Mouse (Mus musculus): ENCODE results near the gene Galr2. TPM values are rescaled to one million over a fixed set of nuclear protein-coding genes. Genes with fewer than 3 reads are reported as not detected.
A peak's percentile ranks its signal among the peaks of the same experiment; 100 is the strongest.
"Not testable (repeated sequence)": the region's sequence is repeated elsewhere in the genome, so short reads cannot be mapped to it uniquely, and the experiment has no call there.

Gene Galr2
- total RNA-seq, 2 experiments from 2014 or later = not detected

DNA sequence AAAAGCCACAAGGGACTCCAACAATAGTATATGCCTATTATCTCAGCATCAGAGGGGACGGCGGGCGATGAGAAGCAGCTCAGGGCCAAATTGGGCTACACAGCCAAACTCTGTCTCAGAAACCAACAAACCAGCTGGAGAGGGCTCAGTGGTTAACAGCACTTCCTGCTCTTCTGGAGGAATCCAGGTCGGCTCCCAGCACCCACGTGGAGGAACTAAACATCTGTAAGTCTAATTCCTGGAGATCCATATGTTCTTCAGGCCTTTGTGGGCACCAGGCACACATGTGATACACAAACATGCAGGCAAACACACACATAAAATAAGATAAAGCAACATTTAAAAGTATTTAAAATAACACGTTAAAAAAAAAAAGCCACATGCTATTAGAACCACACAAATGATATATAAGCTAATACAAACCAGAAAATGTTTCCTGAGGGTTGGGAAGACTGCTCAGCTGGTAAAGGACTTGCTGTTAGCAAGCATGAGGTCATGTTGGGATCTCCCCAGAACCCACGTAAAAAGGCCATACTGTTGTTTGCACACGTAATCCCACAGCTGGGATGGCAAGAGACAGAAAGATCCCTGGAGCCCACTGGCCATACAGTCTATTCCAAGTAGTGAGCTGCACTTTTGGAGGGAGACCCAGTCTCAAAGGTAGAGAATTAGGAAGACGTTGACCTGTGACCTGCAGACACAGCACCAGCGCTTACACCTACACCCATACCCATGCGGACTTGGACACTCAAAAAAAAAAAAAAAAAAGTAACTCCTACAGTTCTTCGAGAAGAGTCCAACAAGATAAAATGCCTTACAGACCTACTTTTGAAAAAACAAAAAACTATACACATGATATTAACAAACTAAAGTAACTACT, 7.9 kb upstream of the Galr2 start:
- DNase-seq = no peak

DNA sequence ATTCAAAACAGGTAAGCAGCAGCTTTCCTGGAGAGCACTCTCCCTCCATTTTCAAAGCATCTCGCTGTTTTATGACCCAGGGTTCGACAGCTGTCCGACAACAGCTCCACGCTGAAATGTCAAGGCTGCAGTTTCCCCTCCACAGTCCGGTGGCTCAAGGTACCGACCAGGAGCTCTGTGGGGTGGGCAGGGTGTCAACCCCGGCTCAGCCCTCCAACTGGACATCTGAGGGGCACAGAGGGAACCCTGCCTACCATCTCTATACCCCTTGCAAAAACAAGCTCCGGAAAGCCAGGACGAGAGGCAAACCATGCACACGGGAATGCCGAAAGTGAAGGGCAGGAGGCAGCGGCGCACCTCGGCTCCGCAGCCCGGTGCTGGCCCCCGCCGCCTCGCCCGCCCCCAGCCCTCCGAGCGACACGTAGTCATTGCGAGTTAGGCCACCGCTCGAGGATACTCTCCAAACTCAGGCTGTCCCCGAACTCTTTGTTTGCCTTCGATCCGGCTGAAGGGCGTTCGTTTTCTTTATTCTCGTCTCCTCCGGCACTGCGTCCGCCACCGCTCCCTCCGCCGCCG, 7.2 kb upstream of the Galr2 start:
- DNase-seq = no peak

DNA sequence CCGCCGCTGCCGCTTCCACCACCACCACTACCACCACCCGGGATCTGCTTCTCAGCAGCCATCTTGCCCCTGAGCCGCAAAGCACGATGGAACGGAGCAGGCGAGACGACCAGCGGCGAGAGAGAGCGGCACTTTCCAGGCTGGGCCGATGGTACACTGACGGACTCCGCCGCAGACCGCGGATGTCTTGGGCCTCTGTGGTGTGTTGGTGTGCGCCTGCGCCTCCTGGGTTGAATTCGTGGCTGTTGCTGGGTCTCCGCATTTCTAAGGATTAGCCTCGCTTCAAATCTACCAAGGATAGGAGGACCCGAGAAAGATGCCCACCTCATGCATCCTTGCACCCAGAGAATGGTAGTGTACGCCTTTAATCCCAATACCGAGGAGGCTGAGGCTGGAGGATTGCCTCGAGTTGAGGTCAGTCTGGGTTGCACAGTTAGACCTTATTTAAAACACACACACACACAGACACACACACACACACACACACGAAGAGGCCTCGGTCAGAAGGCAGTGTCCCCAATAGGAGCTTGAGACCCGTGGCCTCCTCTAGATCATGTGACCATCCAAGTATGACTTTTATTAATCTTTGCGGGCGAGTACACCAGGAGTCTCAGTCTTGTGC, 6.6 kb upstream of the Galr2 start, which contains the start of gene Srp68:
Gene Srp68 (minus strand): TSS at position 173 of the 622 bp plus-strand sequence.
- DNase-seq = peak; percentile 94 to 96

DNA sequence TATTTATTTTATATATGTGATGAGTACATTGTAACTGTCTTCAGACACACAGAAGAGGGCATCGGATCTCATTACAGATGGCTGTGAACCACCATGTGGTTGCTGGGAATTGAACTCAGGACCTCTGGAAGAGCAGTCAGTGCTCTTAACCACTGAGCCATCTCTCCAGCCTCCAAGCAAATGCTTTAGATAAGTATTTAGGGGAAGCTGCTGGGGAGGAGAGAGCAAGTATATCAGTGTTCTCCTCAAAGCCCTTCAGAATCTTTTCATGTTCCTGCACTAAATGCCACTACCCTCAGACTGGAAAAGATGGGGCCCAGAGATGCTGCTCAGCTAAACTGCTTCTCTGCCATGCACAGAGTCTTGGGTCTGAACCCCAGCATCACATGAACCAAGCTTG, 3.6 kb upstream of the Galr2 start:
- not testable (repeated sequence) for DNase-seq

DNA sequence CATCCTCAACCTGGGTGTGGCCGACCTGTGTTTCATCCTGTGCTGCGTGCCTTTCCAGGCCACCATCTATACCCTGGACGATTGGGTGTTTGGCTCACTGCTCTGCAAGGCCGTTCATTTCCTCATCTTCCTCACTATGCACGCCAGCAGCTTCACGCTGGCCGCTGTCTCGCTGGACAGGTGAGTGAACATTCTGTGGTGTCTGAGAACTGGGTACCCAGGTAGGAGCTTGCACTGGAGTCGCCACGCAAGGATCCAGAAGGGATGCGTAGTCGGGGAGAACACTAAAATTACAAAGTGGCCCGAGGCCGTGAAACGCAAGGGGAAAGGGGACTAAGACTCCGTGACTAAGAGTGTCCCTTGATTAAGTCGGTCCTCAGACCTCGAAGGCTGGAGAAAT, 932 bp downstream of the Galr2 start:
- no peak for DNase-seq

DNA sequence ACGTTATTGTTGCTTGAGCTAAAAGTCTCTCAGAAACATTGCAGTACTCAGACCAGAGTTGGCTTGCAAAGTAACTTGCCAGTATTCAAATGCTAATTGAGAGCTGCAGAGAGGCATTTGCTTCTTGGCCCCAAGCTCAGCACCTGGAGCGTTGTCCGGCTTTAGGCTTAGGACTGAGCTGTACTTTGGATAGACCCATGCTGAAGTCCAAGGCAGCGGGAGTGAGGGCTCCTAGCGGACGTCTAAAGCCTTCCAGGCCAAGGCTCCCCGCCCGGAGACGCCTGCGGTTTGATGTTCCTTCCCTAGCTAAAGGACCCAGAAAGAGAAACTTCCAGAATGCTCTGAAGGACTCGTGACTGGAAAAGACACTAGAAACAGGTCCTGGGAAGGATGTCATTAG, 1.4 kb downstream of the Galr2 start:
- DNase-seq = no peak

DNA sequence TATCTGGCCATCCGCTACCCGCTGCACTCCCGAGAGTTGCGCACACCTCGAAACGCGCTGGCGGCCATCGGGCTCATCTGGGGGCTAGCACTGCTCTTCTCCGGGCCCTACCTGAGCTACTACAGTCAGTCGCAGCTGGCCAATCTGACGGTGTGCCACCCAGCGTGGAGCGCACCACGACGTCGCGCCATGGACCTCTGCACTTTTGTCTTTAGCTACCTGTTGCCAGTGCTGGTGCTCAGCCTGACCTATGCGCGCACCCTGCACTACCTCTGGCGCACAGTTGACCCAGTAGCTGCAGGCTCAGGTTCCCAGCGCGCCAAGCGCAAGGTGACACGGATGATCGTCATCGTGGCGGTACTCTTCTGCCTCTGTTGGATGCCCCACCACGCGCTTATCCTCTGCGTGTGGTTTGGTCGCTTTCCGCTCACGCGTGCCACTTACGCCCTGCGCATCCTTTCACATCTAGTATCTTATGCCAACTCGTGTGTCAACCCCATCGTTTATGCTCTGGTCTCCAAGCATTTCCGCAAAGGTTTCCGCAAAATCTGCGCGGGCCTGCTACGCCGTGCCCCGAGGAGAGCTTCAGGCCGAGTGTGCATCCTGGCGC, 2.3 kb downstream of the Galr2 start:
- no peak for DNase-seq

DNA sequence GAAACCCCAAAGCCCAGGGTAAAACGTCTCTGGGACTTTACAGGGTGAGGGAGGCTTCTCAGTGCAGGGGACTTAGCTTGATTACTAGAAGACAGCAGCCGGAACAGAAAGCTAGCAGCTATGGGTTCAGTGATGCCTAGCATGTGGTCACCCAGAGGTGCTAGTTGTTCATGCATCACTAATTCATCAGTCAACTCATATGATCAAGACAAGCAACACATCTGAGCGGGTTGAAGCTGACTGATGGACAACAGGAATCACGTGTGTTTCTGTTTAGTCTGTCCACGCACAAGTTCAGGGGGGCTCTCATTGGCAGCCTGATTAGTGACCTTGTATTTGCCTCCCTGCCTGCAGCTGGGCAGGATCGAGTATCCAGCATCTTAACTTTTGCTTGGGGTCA, 3.2 kb downstream of the Galr2 start:
- no peak for DNase-seq

DNA sequence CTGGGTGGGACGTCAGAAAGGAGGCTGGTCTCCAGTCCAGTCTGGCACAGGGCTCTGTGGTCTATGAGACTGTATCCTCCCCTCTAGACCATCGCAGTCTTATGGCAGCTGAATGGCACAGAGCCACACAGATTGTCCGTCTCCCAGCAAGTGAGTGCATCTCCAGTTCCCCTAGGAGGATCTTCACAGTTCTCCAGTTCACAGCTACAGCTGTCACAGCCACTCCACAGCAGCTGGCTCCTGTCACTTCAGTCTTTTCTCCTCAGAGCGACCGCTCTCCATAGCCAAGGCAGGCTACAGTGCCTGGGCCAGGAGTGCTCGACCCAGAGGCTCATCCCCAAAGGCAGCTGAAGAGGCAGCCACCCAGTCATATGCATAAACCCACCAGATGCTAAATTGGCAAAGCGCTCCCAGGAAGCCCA, 5.0 kb downstream of the Galr2 start:
- no peak for DNase-seq

DNA sequence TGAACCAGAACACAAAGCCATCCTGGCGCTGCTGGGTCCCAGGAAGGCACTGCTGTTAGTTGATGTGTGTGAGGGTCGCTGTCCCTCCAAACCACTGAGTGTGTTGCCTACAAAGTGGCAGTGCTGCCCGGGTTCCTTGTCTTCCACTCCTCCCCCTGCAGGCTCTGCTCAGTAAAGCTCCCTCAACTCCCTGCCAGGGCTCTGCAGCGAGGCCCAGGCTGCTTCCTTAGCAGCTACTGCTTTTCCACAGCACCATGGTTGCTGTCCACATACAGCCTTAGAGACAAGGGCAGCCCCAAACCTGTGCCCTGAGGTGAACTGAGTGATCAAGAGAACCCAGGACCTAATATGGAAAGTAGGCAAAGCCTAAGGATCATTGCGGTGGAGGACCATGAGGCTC, 6.6 kb downstream of the Galr2 start:
- no peak for DNase-seq

DNA sequence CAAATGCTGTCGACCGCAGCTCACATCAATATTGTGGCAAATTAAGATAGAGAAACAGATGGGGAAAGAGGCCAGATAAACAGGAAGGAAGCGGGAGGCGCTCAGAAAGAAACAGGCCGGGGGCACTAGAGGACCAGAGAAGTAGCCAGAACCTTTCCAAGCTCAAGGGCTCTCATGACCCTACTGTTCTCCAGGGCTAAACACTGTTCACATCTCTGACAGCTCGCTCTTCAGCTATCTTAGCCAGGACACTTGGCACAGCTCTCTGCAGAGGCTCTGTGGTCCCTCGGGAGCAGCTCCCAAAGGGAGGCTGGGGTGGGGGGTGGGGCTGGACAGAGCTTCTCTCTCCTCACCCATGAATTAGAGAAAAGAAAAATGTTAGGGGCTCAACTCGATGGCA, 9.8 kb downstream of the Galr2 start:
- no peak for DNase-seq

DNA sequence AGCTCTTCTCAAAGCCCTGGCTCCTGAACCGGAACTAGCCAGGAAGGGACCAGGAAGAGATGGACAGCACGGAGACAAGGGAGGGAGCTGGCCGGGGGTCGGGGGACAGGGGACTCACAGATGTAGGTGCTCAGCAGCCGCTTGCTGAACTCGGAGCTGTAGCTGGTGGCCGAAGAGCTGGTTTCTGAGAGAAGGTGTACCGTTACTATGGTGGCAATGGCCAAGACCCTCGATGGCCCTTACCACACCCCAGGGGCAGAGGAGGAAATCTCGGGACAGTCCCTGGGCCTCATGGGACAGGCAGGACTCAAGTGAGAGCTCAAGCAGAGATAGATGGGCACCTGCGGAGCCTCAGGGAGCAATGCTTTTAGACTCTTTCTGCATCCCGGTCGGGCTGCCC, 11.7 kb downstream of the Galr2 start:
- no peak for DNase-seq

DNA sequence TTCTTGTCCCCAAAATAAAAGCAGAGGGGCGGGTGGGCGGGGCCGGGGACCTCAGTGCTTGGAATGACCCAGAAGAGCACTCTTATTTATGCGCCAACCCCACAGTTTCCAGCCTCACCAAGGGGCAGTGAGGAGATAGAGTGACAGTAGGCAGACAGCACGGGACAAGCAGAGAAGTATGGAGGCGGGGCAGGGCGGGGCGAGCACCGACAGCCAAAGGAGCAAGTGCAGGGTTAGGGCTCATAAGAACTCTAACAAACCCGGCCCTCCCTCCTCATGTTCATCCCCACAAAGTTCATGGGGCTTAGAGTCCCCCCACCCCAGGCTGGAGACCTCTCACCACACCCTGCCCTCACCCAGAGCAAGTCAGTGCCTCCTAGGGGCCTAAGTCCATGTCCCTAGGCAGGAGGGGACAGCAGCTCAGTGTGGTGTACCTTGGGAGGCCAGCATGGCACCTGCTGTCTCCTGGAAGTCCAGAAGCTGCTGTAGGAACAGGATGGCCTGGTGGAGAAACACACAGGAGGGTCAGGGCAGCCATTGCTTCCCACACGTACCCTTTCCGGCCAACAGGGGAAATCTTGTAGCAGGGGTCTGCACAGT, 12.9 kb downstream of the Galr2 start:
- no peak for DNase-seq

DNA sequence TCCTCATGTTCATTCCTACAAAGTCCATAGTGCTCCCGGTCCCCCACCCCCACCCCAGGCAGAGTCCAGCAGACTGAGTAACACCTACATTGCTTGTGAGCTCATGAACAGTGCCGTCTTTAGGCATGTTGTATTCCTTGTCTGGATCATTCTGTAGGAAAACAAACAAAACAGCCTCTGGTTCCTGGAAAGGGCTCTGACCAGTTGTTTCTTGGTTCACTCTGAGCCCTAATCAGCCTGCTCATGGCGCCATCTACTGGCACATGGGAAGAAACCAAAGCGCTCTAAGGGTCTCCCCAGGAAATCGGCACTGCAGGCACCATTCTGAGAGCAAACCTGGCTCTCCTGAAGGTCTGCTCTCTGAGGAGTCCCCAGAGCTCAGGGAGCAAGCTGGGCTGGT, 13.6 kb downstream of the Galr2 start:
- DNase-seq = no peak

DNA sequence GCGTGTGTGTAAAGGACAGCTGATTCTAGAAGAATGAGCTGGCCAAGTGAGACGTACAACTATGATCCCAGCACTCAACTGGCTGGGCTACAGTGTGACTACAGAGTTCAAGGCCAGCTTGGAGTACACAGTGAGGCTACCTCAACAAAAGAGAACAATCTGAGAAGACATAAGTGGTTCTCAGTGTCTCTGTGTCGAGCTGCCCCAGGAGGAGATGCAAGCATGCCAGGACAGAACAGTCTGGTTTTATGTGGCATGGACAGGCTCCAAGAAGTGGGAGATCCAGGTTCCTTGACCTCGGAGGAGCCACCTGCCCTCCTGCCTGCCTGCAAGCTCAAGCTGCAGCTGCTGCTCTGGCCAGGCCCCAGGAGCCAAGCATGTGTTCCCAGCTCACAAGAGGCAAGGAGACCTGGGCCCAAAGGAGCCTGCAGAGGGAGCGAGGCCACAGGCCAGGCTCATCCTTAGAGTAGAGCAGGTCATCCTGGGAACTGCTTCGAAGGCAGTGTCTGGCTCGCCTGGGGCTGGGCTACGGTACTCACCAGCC, 15.5 kb downstream of the Galr2 start:
- no peak for DNase-seq

DNA sequence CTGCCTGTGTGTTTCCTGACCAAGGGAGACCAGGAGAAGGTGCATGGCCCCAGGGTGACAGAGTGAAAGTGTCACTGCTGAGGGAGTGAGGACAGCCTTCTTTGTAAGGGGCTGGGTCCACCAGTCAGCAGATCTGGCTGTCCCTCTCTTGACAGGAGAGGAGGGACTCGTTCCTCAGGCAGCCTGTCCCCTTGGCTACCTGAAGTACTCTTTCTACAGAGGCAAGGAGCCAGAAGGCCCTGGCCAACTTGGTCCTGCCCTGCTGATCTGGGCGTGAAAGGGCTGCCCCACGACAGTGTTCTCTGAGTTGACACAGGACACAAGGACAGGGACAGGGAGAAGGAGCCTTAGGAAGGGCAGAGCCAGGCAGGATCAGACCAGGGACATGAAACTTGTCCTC, 16.3 kb downstream of the Galr2 start:
- no peak for DNase-seq

DNA sequence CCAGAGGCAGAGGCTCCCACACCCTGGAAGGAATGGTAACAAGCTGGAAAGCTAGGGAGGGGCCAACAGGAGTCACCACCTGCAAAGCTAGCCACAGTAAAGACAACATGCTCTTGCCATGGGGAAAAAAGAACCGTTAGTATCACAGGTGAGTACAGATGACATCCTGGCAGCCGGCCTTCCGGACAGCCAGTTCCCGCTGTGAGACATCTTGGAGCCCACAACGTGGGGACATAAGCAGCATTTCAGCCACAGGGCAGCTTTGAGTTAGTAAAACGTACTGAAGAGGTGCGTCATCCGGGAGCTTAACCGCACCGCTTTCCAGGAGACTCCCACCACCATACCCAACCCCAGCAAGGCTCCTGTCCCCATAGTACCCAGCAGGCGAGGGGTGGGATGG, 17.5 kb downstream of the Galr2 start:
- no peak for DNase-seq

DNA sequence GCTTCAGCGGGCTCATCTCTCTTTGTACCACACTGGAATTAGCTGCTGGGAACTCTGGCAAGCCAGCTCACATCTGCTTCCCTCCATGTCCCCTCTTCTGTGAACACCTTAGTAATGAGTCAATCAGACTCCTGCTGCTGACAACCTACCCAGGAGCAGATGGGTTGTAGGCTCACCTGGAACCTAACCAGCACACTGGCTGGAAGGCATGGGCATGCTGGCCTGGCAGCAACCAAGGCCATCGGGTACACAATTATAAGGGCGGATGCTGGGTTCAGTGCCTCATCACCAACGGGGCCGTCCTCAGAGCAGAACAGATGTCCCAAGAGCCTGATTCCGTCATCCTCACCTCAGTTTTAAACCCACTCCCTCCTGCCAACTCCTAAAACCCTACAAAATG, 17.9 kb downstream of the Galr2 start:
- DNase-seq = no peak

DNA sequence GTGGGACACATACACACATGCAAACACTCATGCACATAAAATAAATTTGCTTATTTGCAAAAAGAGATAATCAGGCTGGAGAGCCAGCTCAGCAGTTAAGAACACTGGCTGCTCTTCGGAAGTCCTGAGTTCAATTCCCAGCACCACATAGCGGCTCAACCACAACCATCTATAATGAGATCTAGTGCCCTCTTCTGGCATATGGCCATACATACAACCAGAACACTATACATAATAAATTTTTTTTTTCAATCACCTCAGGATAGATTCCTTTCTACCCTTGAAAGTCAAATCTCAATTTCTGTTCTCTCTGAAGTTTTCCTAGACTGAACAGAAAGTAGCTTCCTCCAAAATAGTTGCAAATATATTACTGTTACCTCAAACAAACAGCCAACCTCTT, 24.7 kb downstream of the Galr2 start:
- DNase-seq = no peak

DNA sequence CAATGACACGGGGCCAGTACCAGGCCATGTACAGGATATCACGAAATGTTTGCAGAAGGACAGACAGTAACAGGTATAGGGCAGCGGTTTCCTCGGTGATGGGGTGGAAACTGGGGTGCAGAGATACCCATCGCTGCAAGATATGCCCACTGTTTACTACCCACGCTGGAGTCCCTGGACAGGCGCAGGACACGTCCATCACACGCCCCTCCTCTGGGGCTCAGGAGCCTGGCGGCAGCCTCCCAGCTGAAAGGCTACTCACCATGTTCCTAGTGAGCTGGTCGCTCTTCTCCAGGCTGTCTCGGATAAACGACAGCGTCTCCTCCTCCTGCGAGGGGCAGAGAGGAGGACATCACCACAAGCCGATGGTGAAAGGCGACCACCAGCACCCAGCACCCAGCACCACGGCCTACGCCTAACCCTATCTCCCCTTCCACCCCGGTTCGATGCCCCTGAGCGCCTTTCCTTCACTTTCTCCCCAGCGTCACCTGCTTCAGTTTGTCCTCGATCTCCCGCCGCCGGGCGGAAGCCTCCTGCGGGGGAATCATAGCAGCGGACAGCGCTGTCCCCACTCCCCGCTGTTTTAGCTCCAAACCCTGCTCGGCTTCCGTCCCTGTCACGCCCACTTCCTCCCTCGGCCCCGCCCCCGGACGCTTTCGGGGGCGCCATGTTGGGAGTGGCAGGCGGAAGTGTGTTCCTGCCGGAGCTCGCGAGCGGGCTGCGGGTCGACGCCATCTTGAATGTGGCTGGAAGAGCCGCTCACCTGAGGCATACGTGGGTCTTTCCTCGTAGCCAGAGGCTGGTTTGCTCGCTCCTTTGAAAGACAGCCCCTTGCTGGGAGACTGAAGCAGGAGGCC, 25.6 kb downstream of the Galr2 start:
- DNase-seq = peak; percentile 88 to 90

DNA sequence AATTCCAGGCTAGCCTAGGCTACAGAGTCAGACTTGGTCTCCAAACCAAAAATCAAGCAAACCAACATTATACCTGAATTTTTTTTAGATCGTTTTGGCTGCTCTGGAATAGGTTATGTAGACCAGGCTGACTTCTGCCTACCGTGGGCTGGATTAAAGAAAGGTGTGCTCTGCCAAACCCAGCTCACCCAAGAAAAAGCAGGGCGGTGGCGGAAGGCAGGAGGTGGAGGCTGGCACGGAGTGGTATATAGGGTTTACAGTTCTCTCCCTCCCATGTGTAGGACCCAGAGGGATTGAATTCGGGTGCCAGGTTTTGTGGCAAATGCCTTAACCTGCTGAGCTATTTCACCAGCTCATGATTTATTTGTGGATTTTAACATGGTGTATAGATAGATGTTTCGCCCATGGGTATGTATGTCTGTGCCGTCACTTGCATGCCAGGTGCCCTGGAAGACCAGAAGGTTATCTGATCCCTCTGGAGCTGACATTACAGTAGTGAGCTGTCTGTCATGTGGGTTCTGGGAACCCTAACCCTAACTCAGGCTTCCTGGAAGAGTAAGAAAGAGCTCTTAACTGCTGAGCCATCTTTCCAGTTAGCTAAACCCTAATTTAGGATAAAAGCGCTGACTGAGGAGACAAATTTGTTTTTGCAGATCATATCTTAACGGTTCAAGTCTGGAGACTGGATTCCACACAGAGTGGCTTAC, 26.4 kb downstream of the Galr2 start, which contains the start of gene Exoc7:
Gene Exoc7 (minus strand): TSS at position 215 of the 707 bp plus-strand sequence.
- DNase-seq = no peak

All from layer of hippocampus, postnatal 36 days (tissue).